ENCODE assay signal across 23 mouse cellular contexts in the genomic region with DNA sequence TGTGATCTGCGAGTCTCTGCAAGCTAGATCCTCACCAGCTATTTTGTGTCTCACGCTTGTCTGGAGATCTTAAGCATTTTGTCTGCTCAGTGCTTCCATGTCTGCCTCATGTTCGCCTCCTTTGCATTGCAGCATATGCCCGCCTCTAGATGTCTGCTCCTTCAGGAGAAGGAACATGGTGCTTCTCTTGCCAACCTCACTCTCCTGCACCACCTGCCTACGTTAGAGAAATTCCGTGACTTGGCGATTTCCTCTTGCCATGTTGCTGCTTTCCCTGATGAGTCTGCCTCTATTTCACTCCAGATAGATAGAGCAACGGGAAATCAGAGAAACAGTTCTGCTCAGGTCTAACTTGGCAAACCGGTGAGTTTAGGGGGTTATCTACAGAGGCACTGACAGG.
DNase-seq lines count a peak whose midpoint lies in the region; ATAC-seq and TF ChIP-seq lines count a peak whose summit lies in the region.
"Had no signal": no experiment of that assay in that cellular context is flagged by ENCODE, and none has a peak within 500 bp of the region (broad histone marks: within the 10 kb centered on the region; RNA-seq: fewer than 3 reads in every experiment).

No protein-coding gene starts in this region.

- H3K4me1 ChIP-seq in hindbrain, postnatal 0 days (ENCODE audit: insufficient read depth, low read length) = no peaks in the 10 kb centered on the region

- no peak for TF ChIP-seq POLR2A in brain, embryonic 14.5 days (IDR thresholded peaks at IDR 0.05; ENCODE audit: borderline replicate concordance, extremely low read depth, insufficient read depth, insufficient read length, poor library complexity, severe bottlenecking)

- ATAC-seq in frontal cortex, adult (ENCODE audit: low TSS enrichment) = peak; percentile 81
- no peak for ATAC-seq in erythroblast, adult 5-6 weeks (replicated peaks; ENCODE audit: low FRiP score, poor library complexity, severe bottlenecking)
- ATAC-seq in hindbrain, postnatal 0 days = no peak
- ATAC-seq: CD4-positive, CD25-positive, alpha-beta regulatory T cell, adult 4 months; forebrain, embryonic 15.5 days; midbrain, embryonic 13.5 days had no signal

- H3K27me3 ChIP-seq in hindbrain, postnatal 0 days (ENCODE audit: insufficient read depth, low read length) = no peaks in the 10 kb centered on the region
- H3K27me3 ChIP-seq: embryonic facial prominence, embryonic 13.5 days; forebrain, embryonic 15.5 days; limb, embryonic 15.5 days; midbrain, embryonic 13.5 days had no signal

- no peak for TF ChIP-seq CTCF in brain, embryonic 14.5 days (IDR thresholded peaks at IDR 0.05; ENCODE audit: borderline replicate concordance, extremely low read depth, insufficient read depth, insufficient read length)
- no peak for TF ChIP-seq CTCF in hindbrain, postnatal 0 days (IDR thresholded peaks at IDR 0.05; ENCODE audit: low read depth)

- intact Hi-C loops in left cerebral cortex, postnatal 25 days (cut with DNase I) = no loop called here

- no peak overlapping the region for H3K27ac ChIP-seq in hindbrain, postnatal 0 days
- H3K27ac ChIP-seq: embryonic facial prominence, embryonic 13.5 days; forebrain, embryonic 15.5 days; hindbrain, embryonic 14.5 days; kidney, postnatal 0 days; limb, embryonic 15.5 days; liver, embryonic 14.5 days; midbrain, embryonic 13.5 days had no signal

- H3K9me3 ChIP-seq in hindbrain, postnatal 0 days (ENCODE audit: low read length) = no peaks in the 10 kb centered on the region
- H3K9me3 ChIP-seq: forebrain, embryonic 15.5 days; limb, embryonic 15.5 days; midbrain, embryonic 13.5 days had no signal

- no peaks in the 10 kb centered on the region for H3K36me3 ChIP-seq in hindbrain, postnatal 0 days (ENCODE audit: insufficient read depth, low read length)
- H3K36me3 ChIP-seq: embryonic facial prominence, embryonic 13.5 days; forebrain, embryonic 15.5 days; limb, embryonic 15.5 days; midbrain, embryonic 13.5 days had no signal

- H3K4me2 ChIP-seq in hindbrain, postnatal 0 days (ENCODE audit: low read depth, low read length) = no peak overlapping the region
- H3K4me2 ChIP-seq: embryonic facial prominence, embryonic 13.5 days; forebrain, embryonic 15.5 days; hindbrain, embryonic 14.5 days; limb, embryonic 15.5 days; lung, embryonic 14.5 days; midbrain, embryonic 13.5 days had no signal

- H3K4me3 ChIP-seq in hindbrain, postnatal 0 days (ENCODE audit: low read length) = no peak overlapping the region
- H3K4me3 ChIP-seq: embryonic facial prominence, embryonic 13.5 days; forebrain, embryonic 15.5 days; limb, embryonic 15.5 days; midbrain, embryonic 13.5 days had no signal

- no peak overlapping the region for H3K9ac ChIP-seq in hindbrain, postnatal 0 days (replicated peaks; ENCODE audit: low read length)
- H3K9ac ChIP-seq: embryonic facial prominence, embryonic 13.5 days; forebrain, embryonic 15.5 days; hindbrain, embryonic 14.5 days; limb, embryonic 15.5 days; liver, embryonic 14.5 days; lung, embryonic 14.5 days; midbrain, embryonic 13.5 days had no signal

- no peak for DNase-seq in frontal cortex, postnatal 10 days (ENCODE audit: low spot score in 2 of 2)
- peak; percentile 19 to 46 for DNase-seq in layer of hippocampus, adult 8-10 months (ENCODE audit: low spot score in 2 of 2)
- DNase-seq in layer of hippocampus, postnatal 10 days (ENCODE audit: low spot score in 2 of 2) = no peak
- DNase-seq in brain, embryonic 14.5 days (ENCODE audit: low read depth) = peak; percentile 27
- DNase-seq in left cerebral cortex, postnatal 25 days (ENCODE audit: low spot score in 2 of 2) = peak; percentile 16 to 88
- no peak for DNase-seq in hindbrain, postnatal 0 days (ENCODE audit: low spot score)
- DNase-seq: adrenal gland, postnatal 36 days; cerebellum, adult 11-12 months; cerebellum, postnatal 25 days; gastrocnemius, postnatal 25 days; heart, postnatal 4 days; kidney, adult 2 months; lung, embryonic 14.5 days had no signal

- 87% methylated on average over 9 of the region's 9 CpGs for WGBS in hindbrain, postnatal 0 days

Comparison
In these comparisons a context has a peak if more than half of its experiments do, and no peak if none do; other contexts are left out.
1. DNase-seq: peak in layer of hippocampus, adult 8-10 months (2 of 2), brain, embryonic 14.5 days (single experiment) and left cerebral cortex, postnatal 25 days (2 of 2); none in frontal cortex, postnatal 10 days (0 of 2), layer of hippocampus, postnatal 10 days (0 of 2) and hindbrain, postnatal 0 days (single experiment).